Mouse (Mus musculus) embryo, embryonic 9.5 days (tissue): ENCODE data around the gene Cryba2.

Experiments
- DNase-seq: peaks from one replicate; pipeline ENCODE4 v3.0.0-alpha.2; 2017; ENCODE audit errors: extremely low spot score

The Cryba2 gene

DNA sequence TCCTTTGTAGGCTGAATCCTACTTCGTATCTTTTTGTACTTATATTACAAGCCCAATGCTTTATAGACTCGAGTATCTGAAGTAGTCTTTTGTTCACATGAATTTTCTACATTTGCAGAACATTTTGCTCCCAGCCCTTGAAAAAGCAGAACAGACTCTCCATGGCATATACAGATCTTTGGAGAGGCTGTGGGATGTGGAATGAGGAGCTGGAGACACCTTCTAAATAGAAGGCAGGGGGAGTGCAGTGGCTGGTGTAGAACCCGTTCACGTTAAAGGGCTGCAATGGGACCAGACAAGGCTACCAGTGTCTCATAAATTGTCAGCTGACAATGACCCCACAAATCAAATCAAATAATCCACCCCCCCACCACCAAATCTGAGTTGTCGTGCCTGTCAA lies 44.0 kb downstream of the Cryba2 start:
- no peak for DNase-seq

DNA sequence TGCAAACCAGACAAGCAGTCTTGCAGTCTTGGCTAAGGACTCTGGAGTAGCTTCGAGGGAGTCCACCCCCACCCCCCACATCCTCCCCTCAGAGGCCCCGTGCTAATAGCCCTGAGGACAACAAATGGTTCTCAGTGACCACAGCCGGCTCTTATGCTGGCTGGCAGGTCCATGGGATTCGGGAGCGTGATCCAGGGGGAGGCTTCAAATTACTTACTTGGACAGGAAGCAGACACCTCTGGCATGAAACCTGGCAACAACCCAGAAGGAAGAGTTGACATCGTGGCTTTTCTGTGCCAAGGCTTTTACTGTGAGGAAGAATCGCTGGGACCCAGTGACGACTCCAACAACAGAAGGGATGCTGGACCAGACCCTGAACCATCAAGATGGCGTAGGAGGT lies 46.6 kb downstream of the Cryba2 start:
- DNase-seq = peak; percentile 19

DNA sequence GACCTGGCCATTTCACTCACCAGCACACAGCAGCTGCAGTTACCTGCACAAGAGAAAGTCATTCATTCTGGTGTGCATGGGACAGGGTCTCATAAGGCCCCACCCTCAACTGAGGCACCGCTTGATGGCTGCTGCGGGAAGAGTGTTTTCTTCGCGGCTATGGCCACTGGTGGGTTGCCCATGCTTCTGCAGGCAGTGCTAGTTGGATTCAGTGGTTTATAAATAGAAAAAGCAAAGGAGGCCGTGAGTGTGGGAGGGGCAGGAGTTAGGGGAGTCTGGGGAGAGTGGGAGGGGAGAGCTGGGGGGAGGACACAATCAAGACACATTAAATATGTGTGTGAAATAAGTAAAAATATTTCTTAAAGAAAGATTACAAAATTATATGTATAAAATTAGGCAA lies 49.9 kb downstream of the Cryba2 start:
- no peak for DNase-seq
